Mouse (Mus musculus) stomach, embryonic 14.5 days (tissue): ENCODE data around the gene Nfam1. TPM values are rescaled to one million over a fixed set of nuclear protein-coding genes. Genes with fewer than 3 reads are reported as not detected.

Experiments
- ATAC-seq: fragments of 200-750 bp; cut with Nextera tagmentation; 2 replicates; pipeline ENCODE4 v1.8.0; 2017; ENCODE audit warnings: low read depth, moderate TSS enrichment; ENCODE audit not compliant: insufficient number of reproducible peaks, insufficient read depth, low FRiP score
- H3K27ac ChIP-seq: fragments of 300-500 bp; sonication (generic); 2 replicates; pipeline ENCODE4 v1.5.1; 2014; ENCODE audit warnings: mild to moderate bottlenecking, low read length, moderate library complexity, mixed read lengths
- H3K27me3 ChIP-seq: fragments of 300-500 bp; sonication (generic); 2 replicates; pipeline ENCODE4 v1.6.1; 2014; ENCODE audit warnings: low read length, control low read depth, mixed read lengths; ENCODE audit not compliant: control insufficient read depth, insufficient read depth
- H3K36me3 ChIP-seq: fragments of 300-500 bp; sonication (generic); 2 replicates; pipeline ENCODE4 v1.6.1; 2014; ENCODE audit warnings: mild to moderate bottlenecking, control low read depth, low read length, moderate library complexity, mixed read lengths; ENCODE audit not compliant: control insufficient read depth, insufficient read depth
- H3K4me1 ChIP-seq: fragments of 300-500 bp; sonication (generic); 2 replicates; pipeline ENCODE4 v1.6.1; 2014; ENCODE audit warnings: low read length, control low read depth, mixed read lengths; ENCODE audit not compliant: control insufficient read depth, insufficient read depth
- H3K4me2 ChIP-seq: fragments of 300-500 bp; sonication (generic); replicated peaks from 2 replicates; pipeline ENCODE4 v1.6.1; 2014; ENCODE audit warnings: low read depth, low read length, control low read depth
- H3K4me3 ChIP-seq: fragments of 300-500 bp; sonication (generic); 2 replicates; pipeline ENCODE4 v1.5.1; 2014; ENCODE audit warnings: low read depth, low read length, control low read depth
- H3K9ac ChIP-seq: fragments of 300-500 bp; sonication (generic); replicated peaks from 2 replicates; pipeline ENCODE4 v1.6.1; 2014; ENCODE audit warnings: low read depth, mild to moderate bottlenecking, control low read depth, low read length, moderate library complexity, mixed read lengths
- H3K9me3 ChIP-seq: fragments of 300-500 bp; sonication (generic); 2 replicates; pipeline ENCODE4 v1.6.1; 2016; ENCODE audit warnings: low read depth, low read length, control low read depth; ENCODE audit not compliant: control insufficient read depth
- WGBS: fragments of 180-500 bp; shearing (Covaris S2); extraction: QIAGEN DNeasy Blood & Tissue Kit; methylation state at CpG from one replicate; pipeline ENCODE4 v1.1.7; 2014; 5-methylcytosine and 5-hydroxymethylcytosine counted together
- polyA plus RNA-seq: library from polyadenylated mRNA; unstranded; fragments of >200 nt; fragmentation: Nextera tagmentation; extraction: Ambion mirVana; gene quantifications from 2 replicates; pipeline ENCODE4 v1.2.1, GENCODE M21; 2014

Gene Nfam1
- polyA plus RNA-seq, 1 experiment from 2014 or later, result 2.8 TPM

DNA sequence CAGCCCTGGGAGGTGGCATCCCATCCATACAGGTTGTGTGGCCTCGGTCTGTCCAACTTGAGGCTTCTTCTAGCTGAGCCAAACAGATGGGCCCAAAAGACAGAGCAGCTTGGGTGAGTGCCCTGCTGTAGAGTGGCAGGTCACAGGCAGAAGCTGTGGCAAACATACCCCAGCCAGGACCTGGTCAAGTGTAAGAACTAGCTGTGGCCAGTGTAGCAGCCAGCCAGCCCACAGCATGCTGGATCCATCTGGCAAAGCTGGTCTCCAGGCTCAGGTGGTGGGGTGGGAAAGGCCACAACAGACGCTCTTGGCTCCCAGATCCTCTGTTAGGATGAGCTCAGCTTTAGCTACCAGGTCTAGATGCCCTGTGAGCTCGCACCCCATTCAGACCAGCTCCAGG, 76.8 kb downstream of the Nfam1 start:
- Histone ChIP-seq H3K27ac (no peak overlapping the region), H3K4me1 (peaks cover 48% of the 10 kb centered on the region), H3K9ac (no peak overlapping the region), H3K36me3 (no peaks in the 10 kb centered on the region), H3K27me3 (no peaks in the 10 kb centered on the region), H3K4me3 (no peak overlapping the region), H3K9me3 (no peaks in the 10 kb centered on the region), H3K4me2 (no peak overlapping the region)
- ATAC-seq, result no peak
- WGBS, result 90% methylated on average over 3 of the region's 3 CpGs

DNA sequence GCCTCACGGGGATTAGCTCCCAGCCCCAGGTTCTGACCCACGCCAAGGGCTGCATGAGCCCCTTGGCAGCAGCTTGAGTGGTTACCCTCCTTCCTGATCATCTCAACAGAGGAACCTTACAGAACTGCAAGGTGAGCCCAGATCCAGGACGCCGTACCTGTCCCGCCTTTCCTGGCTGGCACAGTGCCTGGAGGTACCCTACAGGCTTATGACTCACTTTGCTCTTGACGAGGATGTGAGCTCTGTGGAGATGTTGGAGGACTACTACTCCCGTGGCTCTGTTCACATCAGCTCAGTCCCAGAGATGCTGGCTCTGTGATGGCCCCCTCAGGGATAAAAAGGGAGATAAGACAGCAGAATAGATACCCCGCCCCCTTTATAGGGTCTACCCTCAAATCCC, 77.8 kb downstream of the Nfam1 start:
- Histone ChIP-seq H3K4me3 (no peak overlapping the region), H3K9me3 (no peaks in the 10 kb centered on the region), H3K27me3 (no peaks in the 10 kb centered on the region), H3K36me3 (no peaks in the 10 kb centered on the region), H3K4me1 (peaks cover 38% of the 10 kb centered on the region), H3K9ac (no peak overlapping the region), H3K4me2 (no peak overlapping the region), H3K27ac (no peak overlapping the region)
- WGBS, result 82% methylated on average over 8 of the region's 8 CpGs
- no peak for ATAC-seq

DNA sequence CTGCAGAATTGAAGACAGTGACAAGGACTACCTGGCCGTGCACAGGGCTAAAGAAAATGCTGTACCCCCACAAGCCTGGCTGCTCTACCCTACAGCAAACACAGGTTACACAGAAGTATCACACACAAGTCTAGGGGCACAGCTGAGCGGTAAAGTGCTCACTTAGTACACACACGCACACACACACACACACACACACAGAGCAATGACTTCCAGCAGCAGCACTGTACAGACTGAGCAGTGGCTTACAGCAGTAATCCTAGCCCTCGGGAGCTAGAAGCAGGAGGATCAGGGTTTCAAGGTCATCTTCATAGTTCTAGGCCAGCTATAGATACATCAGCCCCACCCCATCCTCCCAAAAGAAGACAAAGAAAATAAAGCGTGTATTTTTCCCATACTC, 79.1 kb downstream of the Nfam1 start:
- WGBS, result 63% methylated on average over 5 of the region's 5 CpGs
- Histone ChIP-seq H3K9ac (no peak overlapping the region), H3K9me3 (no peaks in the 10 kb centered on the region), H3K4me2 (no peak overlapping the region), H3K4me1 (peaks cover 28% of the 10 kb centered on the region), H3K27ac (no peak overlapping the region), H3K36me3 (no peaks in the 10 kb centered on the region), H3K4me3 (no peak overlapping the region), H3K27me3 (no peaks in the 10 kb centered on the region)
- no peak for ATAC-seq

DNA sequence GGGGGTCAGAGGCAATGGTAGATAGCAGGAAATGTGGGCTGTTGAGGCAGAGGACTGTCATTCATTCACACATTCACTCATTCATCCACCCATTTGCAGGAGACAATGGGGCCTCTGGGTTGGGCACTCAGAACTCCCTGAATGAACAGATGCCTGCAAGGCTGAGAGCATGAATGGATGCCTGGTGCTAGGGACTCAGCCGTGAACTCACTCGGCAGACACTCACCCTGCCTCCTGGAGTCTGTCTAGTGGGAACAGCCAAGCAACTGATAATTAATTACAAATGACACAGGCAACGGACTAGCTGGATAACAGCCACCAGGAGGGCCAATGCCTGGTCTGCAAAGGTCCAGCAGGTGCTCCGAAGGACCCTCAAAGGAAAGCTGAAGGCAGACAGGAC, 80.0 kb downstream of the Nfam1 start:
- 25% methylated on average over 4 of the region's 4 CpGs for WGBS
- Histone ChIP-seq H3K9ac (no peak overlapping the region), H3K4me1 (peaks cover 19% of the 10 kb centered on the region), H3K4me3 (no peak overlapping the region), H3K4me2 (no peak overlapping the region), H3K9me3 (no peaks in the 10 kb centered on the region), H3K27me3 (no peaks in the 10 kb centered on the region), H3K36me3 (no peaks in the 10 kb centered on the region), H3K27ac (no peak overlapping the region)
- no peak for ATAC-seq

DNA sequence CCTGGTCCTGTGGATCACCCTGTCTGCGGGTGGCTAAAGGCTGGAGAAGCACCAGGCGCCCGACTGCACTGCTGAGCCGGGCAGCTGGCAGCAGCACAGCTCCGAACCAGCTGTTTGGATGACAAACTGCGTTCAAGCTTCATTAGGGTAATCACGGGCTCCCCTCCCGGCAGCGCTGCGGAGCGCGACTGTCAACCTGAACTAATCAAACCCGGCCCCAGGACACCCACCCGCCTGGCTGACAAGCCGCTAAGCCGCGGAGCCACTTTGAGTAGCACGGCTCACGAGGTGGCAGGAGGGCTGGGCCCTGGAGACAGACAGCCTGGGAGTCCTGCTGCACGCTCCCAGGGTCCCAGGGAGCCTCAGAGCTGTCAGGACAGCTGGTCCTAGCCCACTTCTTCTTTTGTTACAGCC, 80.8 kb downstream of the Nfam1 start:
- Histone ChIP-seq H3K36me3 (no peaks in the 10 kb centered on the region), H3K27ac (no peak overlapping the region), H3K9me3 (no peaks in the 10 kb centered on the region), H3K4me1 (peaks cover 20% of the 10 kb centered on the region), H3K4me3 (no peak overlapping the region), H3K9ac (no peak overlapping the region), H3K27me3 (no peaks in the 10 kb centered on the region), H3K4me2 (no peak overlapping the region)
- WGBS, result 17% methylated on average over 20 of the region's 20 CpGs
- ATAC-seq, result no peak

DNA sequence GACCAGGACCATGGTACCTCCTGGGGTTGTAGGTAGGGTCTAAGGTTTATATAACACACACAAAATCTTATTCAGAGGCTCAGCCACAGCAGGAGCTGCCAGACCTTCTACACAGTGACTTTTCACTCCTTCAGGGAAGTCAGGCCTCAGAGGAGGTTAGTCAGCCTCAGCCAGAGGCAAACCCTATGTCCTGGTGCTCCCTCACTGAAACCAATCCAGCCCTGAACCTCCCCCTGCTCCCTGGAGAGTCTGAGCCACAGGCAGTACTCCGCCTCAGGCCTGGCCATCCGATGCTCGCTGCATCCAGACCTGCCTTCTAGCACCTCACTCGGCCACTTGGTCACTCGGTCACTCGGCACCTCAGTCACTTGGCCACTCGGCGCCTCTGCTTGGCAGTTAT, 82.9 kb downstream of the Nfam1 start:
- Histone ChIP-seq H3K27me3 (no peaks in the 10 kb centered on the region), H3K9ac (no peak overlapping the region), H3K36me3 (no peaks in the 10 kb centered on the region), H3K4me2 (no peak overlapping the region), H3K9me3 (no peaks in the 10 kb centered on the region), H3K27ac (no peak overlapping the region), H3K4me1 (peaks cover 23% of the 10 kb centered on the region), H3K4me3 (no peak overlapping the region)
- no peak for ATAC-seq
- 57% methylated on average over 8 of the region's 8 CpGs for WGBS

DNA sequence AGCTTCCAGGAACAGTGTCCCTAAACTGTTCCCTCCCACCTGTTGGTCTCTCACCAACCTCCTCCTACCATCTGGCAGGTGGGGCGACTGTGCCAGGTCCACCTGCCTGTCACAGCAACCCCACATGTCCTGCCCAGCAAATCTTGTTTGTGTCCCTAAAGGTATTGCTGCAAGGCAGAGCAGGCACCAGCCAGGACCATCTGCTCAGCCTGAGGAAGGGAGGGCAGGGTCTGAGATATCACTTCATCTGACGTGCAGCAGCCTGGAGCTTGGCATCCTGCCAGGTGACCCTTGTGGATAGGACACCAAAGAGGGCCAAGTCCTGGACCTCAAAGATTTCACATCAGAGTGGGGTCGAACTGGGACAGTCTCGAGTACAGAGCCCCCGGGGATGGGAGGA, 85.7 kb downstream of the Nfam1 start:
- Histone ChIP-seq H3K9me3 (no peaks in the 10 kb centered on the region), H3K4me3 (no peak overlapping the region), H3K4me2 (no peak overlapping the region), H3K4me1 (peaks cover 38% of the 10 kb centered on the region), H3K36me3 (no peaks in the 10 kb centered on the region), H3K27me3 (no peaks in the 10 kb centered on the region), H3K9ac (no peak overlapping the region), H3K27ac (no peak overlapping the region)
- WGBS, result 66% methylated on average over 5 of the region's 5 CpGs
- ATAC-seq, result no peak

DNA sequence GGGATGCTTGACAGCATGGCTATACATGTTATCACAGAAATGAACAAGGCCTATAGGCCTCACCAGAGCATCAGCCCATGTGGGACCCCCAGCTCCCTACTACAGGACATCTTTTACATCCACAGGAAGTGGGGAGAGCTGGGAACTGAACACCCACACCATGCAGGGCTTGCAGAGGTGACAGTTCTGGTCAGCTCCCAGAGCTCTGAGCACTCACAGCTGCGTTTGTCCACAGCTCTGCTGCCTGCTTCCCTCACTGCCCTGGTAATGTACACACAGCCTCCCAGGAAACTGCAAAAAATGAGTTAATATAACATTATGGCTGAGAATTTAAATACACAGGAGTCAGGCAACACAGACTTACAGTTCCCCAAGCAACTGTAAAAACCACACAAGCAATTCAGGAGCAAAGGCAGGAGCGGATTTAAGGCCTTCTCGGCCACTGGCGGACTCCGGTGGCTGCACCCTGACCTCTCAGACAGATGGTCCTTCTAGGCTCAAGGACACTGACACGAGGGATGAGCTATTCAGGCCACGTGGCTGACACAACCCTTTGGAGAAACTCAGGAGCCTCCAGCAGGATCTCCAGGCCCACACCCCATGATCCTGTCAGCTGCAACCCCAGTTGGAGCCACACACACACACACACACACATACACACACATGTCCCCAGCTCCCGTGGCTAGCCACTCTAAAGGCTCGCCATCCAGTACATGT, 88.5 kb downstream of the Nfam1 start:
- Histone ChIP-seq H3K36me3 (no peaks in the 10 kb centered on the region), H3K9me3 (no peaks in the 10 kb centered on the region), H3K27ac (peak overlapping the region; percentile 64), H3K4me3 (no peak overlapping the region), H3K4me1 (peaks cover 48% of the 10 kb centered on the region), H3K4me2 (no peak overlapping the region), H3K27me3 (no peaks in the 10 kb centered on the region), H3K9ac (no peak overlapping the region)
- peak; percentile 15; the same call in 1 of the 2 replicates for ATAC-seq
- WGBS, result 40% methylated on average over 9 of the region's 9 CpGs
